Mouse (Mus musculus): ENCODE data around the gene Clec5a. TPM values are rescaled to one million over a fixed set of nuclear protein-coding genes. Genes with fewer than 3 reads are reported as not detected.

Clec5a gene
- total RNA-seq (2023), result not detected

GRCm38 (mm10) chr6:40585645-40586044 is at the start of gene Clec5a:
TSS of gene Clec5a (minus strand) at chr6:40585821.

GRCm38 (mm10) chr6:40628406-40629000 is 42.9 kb upstream of the Clec5a start, which contains the start of gene Mgam:
TSS of gene Mgam (plus strand) at chr6:40628831.

GRCm38 (mm10) chr6:40613260-40613852 is 27.7 kb upstream of the Clec5a start, which contains the start of gene Tas2r138:
TSS of gene Tas2r138 (minus strand) at chr6:40613310.

GRCm38 (mm10) chr6:40569187-40569586 is 16.4 kb downstream of the Clec5a start, which contains the start of gene Olfr460:
TSS of gene Olfr460 (plus strand) at chr6:40569487.

GRCm38 (mm10) chr6:40554950-40555349 is 30.7 kb downstream of the Clec5a start, which contains the start of gene Olfr461:
TSS of gene Olfr461 (minus strand) at chr6:40555050.

Other genes starting within 250 kb of the Clec5a start
- 24.5 TPM for gene E330009J07Rik, start 149.7 kb downstream of the Clec5a start, total RNA-seq (2023)
- gene Wee2, start 146.7 kb downstream of the Clec5a start, total RNA-seq (2023), result not detected
- gene Ssbp1, start 114.5 kb downstream of the Clec5a start, total RNA-seq (2023), result 53.6 TPM
- not detected for gene Tas2r137, start 94.6 kb downstream of the Clec5a start, total RNA-seq (2023)
- not detected for gene Tas2r108, start 92.3 kb downstream of the Clec5a start, total RNA-seq (2023)
- not detected for gene Prss37, start 66.3 kb downstream of the Clec5a start, total RNA-seq (2023)
- gene Olfr461, start 30.8 kb downstream of the Clec5a start, total RNA-seq (2023), result not detected
- not detected for gene Olfr460, start 16.3 kb downstream of the Clec5a start, total RNA-seq (2023)
- not detected for gene Tas2r138, start 27.5 kb upstream of the Clec5a start, total RNA-seq (2023)
- 0.21 TPM for gene Mgam, start 43.0 kb upstream of the Clec5a start, total RNA-seq (2023)